Mouse (Mus musculus) kidney, postnatal 0 days (tissue): ENCODE data around the gene Stx3. TPM values are rescaled to one million over a fixed set of nuclear protein-coding genes. Genes with fewer than 3 reads are reported as not detected.

Source experiments
- ATAC-seq: fragments of 200-750 bp; cut with Nextera tagmentation; replicated peaks from 2 replicates; pipeline ENCODE4 v1.8.0; 2017; ENCODE audit warnings: low read depth, moderate number of reproducible peaks, moderate TSS enrichment, moderate library complexity; ENCODE audit not compliant: low FRiP score
- DNase-seq: peaks from one replicate; pipeline ENCODE4 v3.0.0-alpha.2; 2016; ENCODE audit warnings: low spot score
- H3K27ac ChIP-seq: fragments of 300-500 bp; sonication (generic); 2 replicates; pipeline ENCODE4 v1.5.1; 2014; ENCODE audit warnings: mild to moderate bottlenecking
- H3K27me3 ChIP-seq: fragments of 300-500 bp; sonication (generic); 2 replicates; pipeline ENCODE4 v1.6.1; 2014; ENCODE audit warnings: low read length, mixed read lengths; ENCODE audit not compliant: insufficient read depth
- H3K36me3 ChIP-seq: fragments of 300-500 bp; sonication (generic); 2 replicates; pipeline ENCODE4 v1.6.1; 2014; ENCODE audit warnings: low read length, mixed read lengths; ENCODE audit not compliant: insufficient read depth
- H3K4me1 ChIP-seq: fragments of 300-500 bp; sonication (generic); replicated peaks from 2 replicates; pipeline ENCODE4 v1.6.1; 2014; ENCODE audit warnings: antibody characterized with exemption, low read length, mixed read lengths; ENCODE audit not compliant: insufficient read depth
- H3K4me2 ChIP-seq: fragments of 300-500 bp; sonication (generic); 2 replicates; pipeline ENCODE4 v1.6.1; 2014; ENCODE audit warnings: mild to moderate bottlenecking, low read length, moderate library complexity, mixed read lengths
- H3K4me3 ChIP-seq: fragments of 300-500 bp; sonication (generic); replicated peaks from 2 replicates; pipeline ENCODE4 v1.5.1; 2014; ENCODE audit warnings: low read depth, low read length
- H3K9ac ChIP-seq: fragments of 300-500 bp; sonication (generic); 2 replicates; pipeline ENCODE4 v1.6.1; 2014; ENCODE audit warnings: low read depth, low read length
- H3K9me3 ChIP-seq: fragments of 300-500 bp; sonication (generic); replicated peaks from 2 replicates; pipeline ENCODE4 v1.6.1; 2016; ENCODE audit warnings: low read length, inconsistent platforms, mixed read lengths
- CTCF ChIP-seq: IDR thresholded peaks from 2 replicates; pipeline ENCODE4 v1.5.1; 2016; ENCODE audit warnings: antibody characterized with exemption, low read depth, mild to moderate bottlenecking, moderate library complexity
- WGBS: fragments of 180-500 bp; shearing (Covaris S2); extraction: QIAGEN DNeasy Blood & Tissue Kit; methylation state at CpG from one replicate; pipeline ENCODE4 v1.1.7; 2014; 5-methylcytosine and 5-hydroxymethylcytosine counted together
- polyA plus RNA-seq: library from polyadenylated mRNA; unstranded; fragments of >200 nt; fragmentation: Nextera tagmentation; extraction: Ambion mirVana; gene quantifications from 2 replicates; pipeline ENCODE4 v1.2.1, GENCODE M21; 2015

The Stx3 gene
- polyA plus RNA-seq, 1 experiment from 2014 or later, result 42.5 TPM

DNA sequence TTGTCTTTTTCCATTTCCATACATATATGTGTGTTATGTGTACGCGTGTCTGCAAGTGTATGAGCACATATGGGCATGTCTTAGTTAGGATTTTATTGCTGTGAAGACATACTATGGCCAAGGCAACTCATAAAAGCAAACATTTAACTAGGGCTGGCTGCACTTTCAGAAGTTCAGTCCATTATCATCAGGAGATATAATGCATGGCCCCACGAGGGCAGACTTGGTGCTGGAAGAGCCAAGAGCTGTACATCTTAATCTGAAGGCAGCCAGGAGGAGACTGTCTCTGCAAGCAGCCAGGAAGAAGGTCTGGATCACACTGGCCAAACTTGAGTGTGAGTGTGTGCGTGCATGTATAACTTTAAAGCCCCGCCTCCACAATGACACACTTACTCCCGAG, 24.8 kb downstream of the Stx3 start:
- whole genome bisulfite sequencing, result 76% methylated on average over 6 of the region's 6 CpGs
- ATAC-seq, result no peak

DNA sequence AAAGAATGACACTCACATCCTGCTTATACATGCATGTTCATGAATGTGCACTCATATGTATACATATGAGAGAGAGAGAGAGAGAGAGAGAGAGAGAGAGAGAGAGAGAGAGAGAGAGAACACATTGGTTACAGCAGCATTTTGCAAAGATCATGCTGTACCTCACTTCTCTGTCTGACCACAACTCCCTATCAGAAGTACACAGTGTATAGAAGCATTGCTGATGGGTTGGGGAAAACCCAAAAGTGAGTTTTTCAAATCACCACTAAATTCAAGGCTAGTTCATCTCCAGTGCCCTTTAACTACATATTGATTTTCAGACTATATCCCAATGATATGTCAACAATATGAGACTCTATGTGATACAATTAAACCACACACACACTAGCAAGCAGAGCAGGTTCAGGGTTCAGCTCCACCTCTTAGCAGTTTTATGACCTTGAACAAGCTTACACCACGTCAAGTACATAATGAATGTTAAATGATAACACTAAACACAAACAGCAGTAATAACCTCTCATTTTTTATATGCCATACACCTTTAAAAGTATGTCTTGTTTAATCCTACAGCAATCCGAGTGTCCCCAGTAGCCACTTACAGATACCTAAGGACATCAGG, 25.4 kb downstream of the Stx3 start:
- no peak for DNase-seq
- 81% methylated on average over 2 of the region's 2 CpGs for WGBS
- H3K4me3 ChIP-seq, result no peak overlapping the region
- ATAC-seq, result no peak
- no peak overlapping the region for H3K27ac ChIP-seq
- TF ChIP-seq CTCF, result no peak
- no peaks in the 10 kb centered on the region for H3K27me3 ChIP-seq
- no peaks in the 10 kb centered on the region for H3K36me3 ChIP-seq
- no peak overlapping the region for H3K4me2 ChIP-seq
- no peak overlapping the region for H3K9ac ChIP-seq
- no peaks in the 10 kb centered on the region for H3K9me3 ChIP-seq
- no peaks in the 10 kb centered on the region; the same call in 1 of the 2 replicates for H3K4me1 ChIP-seq

More for the DNA sequence above, 24.8 kb downstream of the Stx3 start:
- no peaks in the 10 kb centered on the region for H3K27me3 ChIP-seq
- DNase-seq, result no peak
- H3K9me3 ChIP-seq, result no peaks in the 10 kb centered on the region
- no peak overlapping the region for H3K9ac ChIP-seq
- TF ChIP-seq CTCF, result no peak
- no peak overlapping the region for H3K27ac ChIP-seq
- H3K4me3 ChIP-seq, result no peak overlapping the region
- H3K36me3 ChIP-seq, result no peaks in the 10 kb centered on the region
- no peaks in the 10 kb centered on the region for H3K4me1 ChIP-seq
- H3K4me2 ChIP-seq, result no peak overlapping the region

DNA sequence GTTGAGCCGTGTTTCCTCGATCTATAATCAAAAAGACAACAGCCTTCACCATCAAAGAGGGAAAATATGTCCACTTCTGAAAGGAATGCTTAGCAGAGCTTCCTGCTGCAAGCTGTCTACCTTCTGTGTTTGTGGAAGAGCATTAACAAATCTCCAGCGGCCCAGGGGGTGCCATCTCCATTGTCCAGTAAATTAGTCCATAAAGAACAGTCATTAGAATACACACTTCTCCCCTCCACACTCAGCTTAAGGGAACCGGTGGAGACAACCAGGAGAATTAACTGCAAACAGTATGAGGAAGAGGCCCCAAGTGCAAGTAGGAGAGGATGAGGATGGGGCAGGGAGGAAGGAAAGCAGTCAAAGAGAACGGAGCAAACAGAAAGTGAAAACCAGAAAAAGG, 27.4 kb downstream of the Stx3 start:
- ATAC-seq (no peak), DNase-seq (no peak)
- Histone ChIP-seq H3K27me3 (no peaks in the 10 kb centered on the region), H3K9ac (no peak overlapping the region), H3K27ac (no peak overlapping the region), H3K4me2 (no peak overlapping the region), H3K9me3 (no peaks in the 10 kb centered on the region), H3K4me1 (no peaks in the 10 kb centered on the region; the same call in 1 of the 2 replicates), H3K36me3 (0 out of 2 replicates have a peak, but pooled peaks cover 3% of the 10 kb centered on the region), H3K4me3 (no peak overlapping the region)
- WGBS, result 70% methylated on average over 5 of the region's 5 CpGs
- no peak for TF ChIP-seq CTCF

DNA sequence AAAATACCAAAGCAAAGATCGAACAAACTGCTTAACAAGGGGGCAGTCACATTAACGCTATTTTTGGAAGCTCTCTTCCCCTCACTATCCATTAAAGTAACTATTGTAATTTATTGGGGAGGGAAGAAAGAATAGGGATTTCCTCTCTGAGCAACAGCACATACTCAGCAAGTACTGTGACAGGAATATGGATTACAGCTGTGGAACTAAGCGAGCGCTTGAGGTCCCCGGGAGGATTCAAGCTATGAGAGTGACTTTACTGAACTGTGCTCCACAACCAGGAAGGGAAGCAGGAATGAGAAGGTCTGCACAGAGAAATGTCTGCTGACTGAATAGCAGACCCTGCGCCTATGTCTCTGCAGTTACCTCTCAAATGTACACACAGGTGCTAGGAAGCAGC, 30.3 kb downstream of the Stx3 start:
- Histone ChIP-seq H3K4me1 (no peaks in the 10 kb centered on the region; the same call in 1 of the 2 replicates), H3K4me2 (no peak overlapping the region), H3K27ac (0 out of 2 replicates have a peak overlapping the region, but pooled peaks have one; percentile 6), H3K4me3 (no peak overlapping the region), H3K36me3 (0 out of 2 replicates have a peak, but pooled peaks cover 10% of the 10 kb centered on the region), H3K9ac (no peak overlapping the region), H3K27me3 (no peaks in the 10 kb centered on the region), H3K9me3 (no peaks in the 10 kb centered on the region)
- TF ChIP-seq CTCF, result no peak
- WGBS, result 29% methylated on average over 6 of the region's 6 CpGs
- DNase-seq, result peak; percentile 86
- no peak for ATAC-seq

DNA sequence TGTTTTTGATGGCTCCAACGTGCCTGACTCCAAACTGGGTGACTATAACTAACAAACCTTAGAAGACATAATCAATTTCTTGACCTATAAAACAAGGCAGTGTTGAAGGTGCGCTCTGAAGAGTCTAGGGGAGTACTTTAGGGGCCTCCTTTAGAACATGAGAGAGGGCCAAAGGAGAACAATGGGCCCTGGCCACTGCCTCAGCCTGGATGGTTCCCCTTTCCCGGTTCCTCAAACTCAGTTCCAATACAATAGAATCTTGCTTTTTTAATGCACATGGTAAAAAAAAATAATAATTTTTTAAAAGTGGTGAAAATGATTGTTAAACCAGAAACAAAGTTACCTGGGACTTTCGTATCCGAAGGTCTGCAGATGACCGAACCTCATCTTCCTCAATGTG, 31.4 kb downstream of the Stx3 start:
- ATAC-seq, result no peak
- 93% methylated on average over 6 of the region's 6 CpGs for WGBS
- no peaks in the 10 kb centered on the region; the same call in 1 of the 2 replicates for H3K4me1 ChIP-seq

DNA sequence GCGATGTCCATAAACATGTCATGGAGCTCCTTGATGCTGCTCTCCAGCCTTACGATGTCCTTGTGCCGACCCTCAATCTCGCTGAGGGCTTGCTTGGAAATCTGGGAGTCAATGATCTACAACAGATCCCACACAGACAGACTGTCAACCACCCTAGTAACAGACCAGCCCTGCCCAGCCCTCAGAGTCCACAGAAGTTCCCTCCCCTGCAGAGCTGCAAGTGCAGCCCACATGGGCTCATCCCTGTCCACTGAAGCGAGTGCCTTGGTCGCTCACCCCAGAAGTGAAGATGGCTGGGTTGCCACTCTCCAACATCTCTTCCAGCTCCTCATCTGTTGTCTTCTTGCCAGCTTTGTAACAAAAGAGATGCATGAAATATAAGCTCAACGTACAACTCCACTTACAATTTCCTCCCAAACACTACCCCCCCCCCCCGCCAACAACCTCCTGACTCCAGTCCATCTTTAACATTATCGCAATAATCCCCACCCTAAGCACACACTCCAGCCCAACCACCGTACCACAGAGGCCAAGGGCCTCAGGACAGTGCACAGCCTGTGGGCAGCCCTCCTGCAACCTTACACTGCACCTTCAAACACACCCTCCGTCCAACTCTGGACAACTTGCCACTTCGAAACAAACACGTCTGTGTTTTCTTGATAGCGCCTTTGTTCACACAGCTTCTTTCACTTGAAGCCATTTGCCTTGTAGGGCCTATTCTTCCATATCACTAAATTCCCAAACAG, 33.6 kb downstream of the Stx3 start:
- no peak overlapping the region for H3K9ac ChIP-seq
- H3K9me3 ChIP-seq, result no peaks in the 10 kb centered on the region
- H3K4me3 ChIP-seq, result no peak overlapping the region
- 76% methylated on average over 14 of the region's 14 CpGs for WGBS
- no peak; the same call in 1 of the 2 replicates for ATAC-seq
- 0 out of 2 replicates have a peak, but pooled peaks cover 15% of the 10 kb centered on the region for H3K36me3 ChIP-seq
- no peaks in the 10 kb centered on the region; the same call in 1 of the 2 replicates for H3K4me1 ChIP-seq
- no peak for DNase-seq
- no peak overlapping the region for H3K27ac ChIP-seq
- H3K4me2 ChIP-seq, result no peak overlapping the region
- no peak for TF ChIP-seq CTCF
- H3K27me3 ChIP-seq, result no peaks in the 10 kb centered on the region

More for the DNA sequence above, 31.4 kb downstream of the Stx3 start:
- DNase-seq, result no peak
- Histone ChIP-seq H3K36me3 (0 out of 2 replicates have a peak, but pooled peaks cover 15% of the 10 kb centered on the region), H3K27ac (no peak overlapping the region), H3K9ac (no peak overlapping the region), H3K27me3 (no peaks in the 10 kb centered on the region), H3K4me2 (no peak overlapping the region), H3K9me3 (no peaks in the 10 kb centered on the region), H3K4me3 (no peak overlapping the region)
- no peak for TF ChIP-seq CTCF
